Mouse (Mus musculus): ENCODE measurements around the gene Srd5a1.
"Not testable (repeated sequence)": the region's sequence is repeated elsewhere in the genome, so short reads cannot be mapped to it uniquely, and the experiment has no call there.

Gene Srd5a1

GRCm38 (mm10) chr13:69624510-69624909, 13.3 kb upstream of the Srd5a1 start:
- DNase-seq (ENCODE audit: low read depth, low spot score), result no peak

GRCm38 (mm10) chr13:69623843-69624242, 12.6 kb upstream of the Srd5a1 start:
- DNase-seq (ENCODE audit: low read depth, low spot score), result no peak

GRCm38 (mm10) chr13:69616716-69617115, 5.5 kb upstream of the Srd5a1 start:
- DNase-seq (ENCODE audit: low read depth, low spot score), result no peak

GRCm38 (mm10) chr13:69612175-69612544, 918 bp upstream of the Srd5a1 start:
- DNase-seq (ENCODE audit: low read depth, low spot score), result no peak

GRCm38 (mm10) chr13:69610751-69611397, 368 bp downstream of the Srd5a1 start:
- DNase-seq (ENCODE audit: low read depth, low spot score), result no peak

- DNase-seq (ENCODE audit: low read depth, low spot score), result no peak
These were observed 2.5 kb downstream of the Srd5a1 start for GRCm38 (mm10) chr13:69608734-69609133.

- DNase-seq (ENCODE audit: low read depth, low spot score), result no peak
These were observed 6.6 kb downstream of the Srd5a1 start for GRCm38 (mm10) chr13:69604670-69605069.

- no peak for DNase-seq (ENCODE audit: low read depth, low spot score)
These were observed 9.9 kb downstream of the Srd5a1 start for GRCm38 (mm10) chr13:69601321-69601720.

- not testable (repeated sequence) for DNase-seq (ENCODE audit: low read depth, low spot score)
These were observed 10.4 kb downstream of the Srd5a1 start for GRCm38 (mm10) chr13:69600863-69601262.

GRCm38 (mm10) chr13:69598867-69599266, 12.4 kb downstream of the Srd5a1 start:
- DNase-seq (ENCODE audit: low read depth, low spot score), result no peak

- DNase-seq (ENCODE audit: low read depth, low spot score), result no peak
These were observed 14.7 kb downstream of the Srd5a1 start for GRCm38 (mm10) chr13:69596515-69596914.

GRCm38 (mm10) chr13:69595911-69596310, 15.3 kb downstream of the Srd5a1 start:
- DNase-seq (ENCODE audit: low read depth, low spot score), result no peak

GRCm38 (mm10) chr13:69594577-69595256, 16.5 kb downstream of the Srd5a1 start:
- no peak for DNase-seq (ENCODE audit: low read depth, low spot score)

- no peak for DNase-seq (ENCODE audit: low read depth, low spot score)
These were observed 17.8 kb downstream of the Srd5a1 start for GRCm38 (mm10) chr13:69593453-69593852.

GRCm38 (mm10) chr13:69592226-69592625, 19.0 kb downstream of the Srd5a1 start:
- no peak for DNase-seq (ENCODE audit: low read depth, low spot score)

- DNase-seq (ENCODE audit: low read depth, low spot score), result no peak
These were observed 19.9 kb downstream of the Srd5a1 start for GRCm38 (mm10) chr13:69591338-69591737.

- DNase-seq (ENCODE audit: low read depth, low spot score), result no peak
These were observed 23.0 kb downstream of the Srd5a1 start for GRCm38 (mm10) chr13:69588263-69588662.

GRCm38 (mm10) chr13:69587849-69588248, 23.4 kb downstream of the Srd5a1 start:
- no peak for DNase-seq (ENCODE audit: low read depth, low spot score)

GRCm38 (mm10) chr13:69586337-69586736, 24.9 kb downstream of the Srd5a1 start:
- DNase-seq (ENCODE audit: low read depth, low spot score), result no peak

GRCm38 (mm10) chr13:69585828-69586227, 25.4 kb downstream of the Srd5a1 start:
- no peak for DNase-seq (ENCODE audit: low read depth, low spot score)

GRCm38 (mm10) chr13:69583591-69583990, 27.7 kb downstream of the Srd5a1 start:
- DNase-seq (ENCODE audit: low read depth, low spot score), result no peak

GRCm38 (mm10) chr13:69582411-69582810, 28.8 kb downstream of the Srd5a1 start:
- DNase-seq (ENCODE audit: low read depth, low spot score), result no peak

GRCm38 (mm10) chr13:69577181-69577834, 33.9 kb downstream of the Srd5a1 start:
- DNase-seq (ENCODE audit: low read depth, low spot score), result no peak
